Mouse (Mus musculus) forebrain, embryonic 12.5 days (tissue): ENCODE results near the gene Gm17334. TPM values are rescaled to one million over a fixed set of nuclear protein-coding genes. Genes with fewer than 3 reads are reported as not detected.

Experiments
- ATAC-seq: fragments of 200-750 bp; cut with Nextera tagmentation; 2 replicates; pipeline ENCODE4 v1.8.0; 2017; ENCODE audit warnings: moderate TSS enrichment; ENCODE audit not compliant: low FRiP score
- H3K27ac ChIP-seq: fragments of 300-500 bp; sonication (generic); 2 replicates; pipeline ENCODE4 v1.5.1; 2016; ENCODE audit warnings: mild to moderate bottlenecking
- H3K27me3 ChIP-seq: fragments of 300-500 bp; sonication (generic); 2 replicates; pipeline ENCODE4 v1.6.1; 2016; ENCODE audit warnings: mild to moderate bottlenecking
- H3K36me3 ChIP-seq: fragments of 300-500 bp; sonication (generic); replicated peaks from 2 replicates; pipeline ENCODE4 v1.6.1; 2016; ENCODE audit warnings: mild to moderate bottlenecking
- H3K4me1 ChIP-seq: fragments of 300-500 bp; sonication (generic); 2 replicates; pipeline ENCODE4 v1.6.1; 2016
- H3K4me2 ChIP-seq: fragments of 300-500 bp; sonication (generic); 2 replicates; pipeline ENCODE4 v1.6.1; 2016; ENCODE audit warnings: mild to moderate bottlenecking, moderate library complexity
- H3K4me3 ChIP-seq: fragments of 300-500 bp; sonication (generic); replicated peaks from 2 replicates; pipeline ENCODE4 v1.5.1; 2016; ENCODE audit warnings: mild to moderate bottlenecking
- H3K9ac ChIP-seq: fragments of 300-500 bp; sonication (generic); 2 replicates; pipeline ENCODE4 v1.6.1; 2016; ENCODE audit warnings: mild to moderate bottlenecking
- H3K9me3 ChIP-seq: fragments of 300-500 bp; sonication (generic); 2 replicates; pipeline ENCODE4 v1.6.1; 2016
- WGBS: fragments of 180-500 bp; shearing (Covaris S2); methylation state at CpG from one replicate; pipeline ENCODE4 v1.1.7; 2016; 5-methylcytosine and 5-hydroxymethylcytosine counted together
- polyA plus RNA-seq: library from polyadenylated mRNA; unstranded; fragments of >200 nt; fragmentation: Nextera tagmentation; extraction: Ambion mirVana; gene quantifications from 2 replicates; pipeline ENCODE4 v1.2.1, GENCODE M21; 2016

Gene Gm17334
- polyA plus RNA-seq, 1 experiment from 2014 or later = not detected

DNA sequence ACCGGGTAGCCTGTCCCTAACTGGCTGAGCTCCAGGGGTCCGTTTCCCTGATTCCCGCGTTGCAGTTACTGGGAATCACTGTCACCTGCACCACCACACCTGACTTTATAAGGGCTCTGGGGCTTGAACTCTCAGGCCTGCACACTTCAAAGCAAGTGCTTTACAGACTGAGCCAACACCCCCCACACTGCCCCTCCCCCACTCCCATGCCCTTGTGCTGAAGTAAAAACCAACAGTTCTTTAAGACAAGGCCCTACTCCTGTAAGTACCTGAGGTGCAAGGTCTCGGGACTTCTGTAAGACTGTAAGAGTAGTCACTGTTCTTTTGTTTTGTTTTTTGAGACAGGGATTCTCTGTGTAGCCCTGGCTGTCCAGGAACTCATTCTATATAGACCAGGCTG, 5.5 kb upstream of the Gm17334 start:
- no peak for ATAC-seq
- Histone ChIP-seq H3K9ac (no peak overlapping the region), H3K4me1 (no peaks in the 10 kb centered on the region), H3K9me3 (no peaks in the 10 kb centered on the region), H3K4me3 (no peak overlapping the region), H3K27me3 (no peaks in the 10 kb centered on the region), H3K4me2 (no peak overlapping the region), H3K27ac (no peak overlapping the region), H3K36me3 (0 out of 2 replicates have a peak, but pooled peaks cover 3% of the 10 kb centered on the region)
- WGBS = 80% methylated on average over 5 of the region's 5 CpGs

GRCm38 (mm10) chr11:53777736-53778135, 4.7 kb upstream of the Gm17334 start:
- Histone ChIP-seq H3K4me2 (no peak overlapping the region), H3K27ac (no peak overlapping the region), H3K4me3 (no peak overlapping the region), H3K9me3 (no peaks in the 10 kb centered on the region), H3K36me3 (0 out of 2 replicates have a peak, but pooled peaks cover 3% of the 10 kb centered on the region), H3K9ac (no peak overlapping the region), H3K4me1 (no peaks in the 10 kb centered on the region), H3K27me3 (no peaks in the 10 kb centered on the region)
- 80% methylated on average over 5 of the region's 5 CpGs for WGBS
- ATAC-seq = no peak

- ATAC-seq = no peak
These were observed 1.8 kb upstream of the Gm17334 start for GRCm38 (mm10) chr11:53774659-53775255.

DNA sequence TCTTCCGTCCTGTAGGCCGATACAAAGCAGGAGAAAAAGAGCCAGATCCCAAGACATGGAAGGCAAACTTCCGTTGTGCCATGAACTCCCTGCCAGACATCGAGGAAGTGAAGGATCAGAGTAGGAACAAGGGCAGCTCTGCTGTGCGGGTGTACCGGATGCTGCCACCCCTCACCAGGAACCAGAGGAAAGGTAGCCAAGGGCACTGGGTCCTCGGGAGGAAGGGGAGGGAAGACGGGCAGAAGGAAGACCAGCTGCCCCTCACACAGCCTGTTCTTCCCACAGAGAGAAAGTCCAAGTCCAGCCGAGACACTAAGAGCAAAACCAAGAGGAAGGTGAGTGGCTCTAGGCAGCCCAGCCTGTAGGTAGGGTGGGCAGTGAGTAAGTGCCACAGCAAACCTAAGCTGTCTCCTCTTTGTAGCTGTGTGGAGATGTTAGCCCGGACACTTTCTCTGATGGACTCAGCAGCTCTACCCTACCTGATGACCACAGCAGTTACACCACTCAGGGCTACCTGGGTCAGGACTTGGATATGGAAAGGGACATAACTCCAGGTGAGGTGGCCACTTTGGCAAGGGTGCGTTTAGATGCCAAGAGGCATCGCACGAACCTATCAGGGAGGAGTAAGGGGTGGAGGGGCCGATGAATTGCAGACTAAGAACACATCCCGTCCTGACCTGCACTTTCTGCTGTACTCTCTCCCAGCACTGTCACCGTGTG, 814 bp upstream of the Gm17334 start:
- H3K4me2 ChIP-seq = no peak overlapping the region
- no peaks in the 10 kb centered on the region for H3K9me3 ChIP-seq
- peaks cover 20% of the 10 kb centered on the region for H3K27me3 ChIP-seq
- 0 out of 2 replicates have a peak, but pooled peaks cover 3% of the 10 kb centered on the region for H3K36me3 ChIP-seq
- WGBS = 92% methylated on average over 16 of the region's 16 CpGs
- no peak overlapping the region for H3K4me3 ChIP-seq
- H3K9ac ChIP-seq = no peak overlapping the region
- H3K27ac ChIP-seq = no peak overlapping the region
- peaks cover 12% of the 10 kb centered on the region; the same call in 1 of the 2 replicates for H3K4me1 ChIP-seq
- ATAC-seq = no peak

More at GRCm38 (mm10) chr11:53774659-53775255, 1.8 kb upstream of the Gm17334 start:
- Histone ChIP-seq H3K9me3 (no peaks in the 10 kb centered on the region), H3K36me3 (0 out of 2 replicates have a peak, but pooled peaks cover 3% of the 10 kb centered on the region), H3K9ac (no peak overlapping the region), H3K27ac (no peak overlapping the region), H3K4me2 (no peak overlapping the region), H3K4me1 (peaks cover 7% of the 10 kb centered on the region; the same call in 1 of the 2 replicates), H3K27me3 (peaks cover 11% of the 10 kb centered on the region; the same call in 1 of the 2 replicates), H3K4me3 (no peak overlapping the region)
- WGBS = 91% methylated on average over 13 of the region's 13 CpGs

- Histone ChIP-seq H3K27ac (no peak overlapping the region), H3K4me1 (peaks cover 12% of the 10 kb centered on the region; the same call in 1 of the 2 replicates), H3K4me2 (no peak overlapping the region), H3K36me3 (0 out of 2 replicates have a peak, but pooled peaks cover 3% of the 10 kb centered on the region), H3K27me3 (peaks cover 26% of the 10 kb centered on the region), H3K9ac (no peak overlapping the region), H3K9me3 (no peaks in the 10 kb centered on the region), H3K4me3 (no peak overlapping the region)
- WGBS = 83% methylated on average over 9 of the region's 9 CpGs
- no peak for ATAC-seq
These were observed 451 bp downstream of the Gm17334 start for GRCm38 (mm10) chr11:53772536-53772935.

DNA sequence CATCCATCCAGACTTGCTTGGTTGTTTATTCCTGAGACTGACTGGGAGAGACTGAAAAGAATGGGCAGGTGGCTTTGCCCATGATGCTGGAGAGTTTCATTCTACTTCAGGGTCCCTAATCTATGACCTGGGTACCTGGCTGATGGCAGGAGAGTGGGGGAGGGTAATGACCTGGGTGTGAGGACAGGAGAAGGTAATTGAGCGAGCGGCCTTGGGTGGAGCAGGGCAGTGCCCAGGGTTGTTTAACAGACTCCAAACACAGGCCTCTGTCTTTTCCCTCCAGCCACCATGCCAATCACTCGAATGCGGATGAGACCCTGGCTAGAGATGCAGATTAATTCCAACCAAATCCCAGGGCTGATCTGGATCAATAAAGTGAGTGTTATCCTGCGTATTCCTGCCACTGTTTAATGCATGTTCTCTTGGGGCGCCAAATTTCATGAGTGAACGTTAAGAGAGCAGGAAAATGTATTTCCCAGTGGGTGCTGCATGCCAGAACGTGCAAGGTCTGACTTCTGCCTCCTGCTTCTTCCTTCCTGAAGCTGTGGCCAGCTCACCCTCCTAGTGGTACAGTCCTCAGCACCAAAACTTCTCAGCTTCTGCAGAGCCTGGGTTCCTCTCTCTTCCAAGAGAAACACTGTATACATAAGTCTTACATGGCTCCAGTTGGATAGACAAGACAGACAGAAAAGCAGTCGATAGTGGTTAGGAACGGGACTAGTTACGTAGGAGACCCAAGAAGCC, 1.8 kb downstream of the Gm17334 start:
- WGBS = 89% methylated on average over 11 of the region's 11 CpGs
- Histone ChIP-seq H3K4me3 (no peak overlapping the region), H3K4me1 (peaks cover 12% of the 10 kb centered on the region; the same call in 1 of the 2 replicates), H3K9me3 (no peaks in the 10 kb centered on the region), H3K27me3 (peaks cover 34% of the 10 kb centered on the region), H3K4me2 (peak overlapping the region; percentile 98), H3K36me3 (0 out of 2 replicates have a peak, but pooled peaks cover 3% of the 10 kb centered on the region), H3K9ac (no peak overlapping the region), H3K27ac (no peak overlapping the region)
- ATAC-seq = no peak

DNA sequence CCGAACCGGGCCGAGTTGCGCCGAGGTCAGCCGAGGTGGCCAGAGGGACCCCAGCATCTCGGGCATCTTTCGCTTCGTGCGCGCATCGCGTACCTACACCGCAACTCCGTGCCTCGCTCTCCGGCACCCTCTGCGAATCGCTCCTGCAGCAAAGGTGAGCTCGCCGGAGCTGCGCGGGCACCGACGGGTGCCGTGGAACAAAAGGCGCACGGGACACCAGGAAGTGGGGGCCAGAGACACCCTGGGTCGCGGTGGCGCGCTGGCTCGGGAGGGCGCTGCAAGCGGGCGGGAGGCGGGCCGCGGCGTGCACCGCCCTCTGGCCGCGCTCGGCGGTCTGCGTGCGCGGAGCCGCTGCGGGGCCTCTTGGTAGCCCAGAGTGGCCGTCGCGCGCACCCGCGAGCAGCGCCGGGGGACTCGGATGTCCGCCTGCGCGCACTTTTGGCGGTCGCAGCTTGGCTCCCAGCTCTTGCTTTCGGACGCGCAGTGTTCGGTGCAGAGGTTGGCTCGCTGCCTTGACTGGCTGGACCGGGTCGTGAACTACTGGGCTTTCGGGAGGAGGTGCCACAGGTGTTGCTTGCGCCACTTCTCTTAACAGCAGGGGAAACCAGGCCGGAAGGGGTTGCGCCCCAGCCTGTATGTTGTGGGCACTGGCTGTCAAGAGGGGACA, 2.7 kb downstream of the Gm17334 start:
- ATAC-seq = peak; percentile 87

GRCm38 (mm10) chr11:53769760-53770124, 3.2 kb downstream of the Gm17334 start, which contains the start of gene Irf1:
Gene Irf1 (plus strand): TSS chr11:53770014.
- under 1% methylated on average over 40 of the region's 40 CpGs for WGBS
- 0 out of 2 replicates have a peak within 1 kb of the TSS, but pooled peaks have one; percentile 25 for H3K27ac ChIP-seq
- peaks cover 12% of the 10 kb centered on the region; the same call in 1 of the 2 replicates for H3K4me1 ChIP-seq
- 0 out of 2 replicates have a peak, but pooled peaks cover 3% of the 10 kb centered on the region for H3K36me3 ChIP-seq
- H3K9ac ChIP-seq = peak within 1 kb of the TSS; percentile 60
- H3K9me3 ChIP-seq = no peaks in the 10 kb centered on the region
- H3K4me2 ChIP-seq = peak within 1 kb of the TSS; percentile 98
- peak; percentile 94 for ATAC-seq
- peaks cover 42% of the 10 kb centered on the region for H3K27me3 ChIP-seq
- peak within 1 kb of the TSS; percentile 74 for H3K4me3 ChIP-seq

More for the DNA sequence above, 2.7 kb downstream of the Gm17334 start:
- Histone ChIP-seq H3K4me1 (peaks cover 12% of the 10 kb centered on the region; the same call in 1 of the 2 replicates), H3K27me3 (peaks cover 38% of the 10 kb centered on the region), H3K4me2 (peak overlapping the region; percentile 98), H3K27ac (0 out of 2 replicates have a peak overlapping the region, but pooled peaks have one; percentile 25), H3K9ac (peak overlapping the region; percentile 60), H3K36me3 (0 out of 2 replicates have a peak, but pooled peaks cover 3% of the 10 kb centered on the region), H3K9me3 (no peaks in the 10 kb centered on the region), H3K4me3 (peak overlapping the region; percentile 74)
- WGBS = under 1% methylated on average over 75 of the region's 75 CpGs

DNA sequence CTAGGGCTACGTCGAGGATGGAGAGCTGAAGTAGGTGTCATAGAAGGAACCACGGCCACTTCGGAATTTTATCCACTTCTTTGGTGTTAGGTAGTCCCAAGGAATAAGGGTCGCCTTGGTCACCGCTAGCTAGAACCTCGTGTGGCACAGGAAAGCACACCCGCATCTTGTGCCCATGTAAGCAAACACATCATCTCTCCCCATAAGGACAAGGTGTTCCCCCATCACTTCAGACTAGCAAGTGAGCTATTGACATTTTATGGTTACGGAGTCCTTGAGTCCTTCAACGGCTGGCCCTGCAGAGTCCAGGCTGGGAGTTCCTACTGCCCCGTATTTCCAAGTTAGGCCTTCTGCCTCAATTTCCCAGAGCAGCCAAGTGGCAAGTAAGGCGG, 3.8 kb downstream of the Gm17334 start:
- 60% methylated on average over 12 of the region's 12 CpGs for whole genome bisulfite sequencing
- Histone ChIP-seq H3K9ac (peak overlapping the region; percentile 60; the same call in 1 of the 2 replicates), H3K27ac (no peak overlapping the region), H3K4me2 (peak overlapping the region; percentile 98), H3K27me3 (peaks cover 46% of the 10 kb centered on the region), H3K9me3 (no peaks in the 10 kb centered on the region), H3K4me1 (peaks cover 13% of the 10 kb centered on the region), H3K36me3 (no peaks in the 10 kb centered on the region), H3K4me3 (peak overlapping the region; percentile 74)
- no peak for ATAC-seq

DNA sequence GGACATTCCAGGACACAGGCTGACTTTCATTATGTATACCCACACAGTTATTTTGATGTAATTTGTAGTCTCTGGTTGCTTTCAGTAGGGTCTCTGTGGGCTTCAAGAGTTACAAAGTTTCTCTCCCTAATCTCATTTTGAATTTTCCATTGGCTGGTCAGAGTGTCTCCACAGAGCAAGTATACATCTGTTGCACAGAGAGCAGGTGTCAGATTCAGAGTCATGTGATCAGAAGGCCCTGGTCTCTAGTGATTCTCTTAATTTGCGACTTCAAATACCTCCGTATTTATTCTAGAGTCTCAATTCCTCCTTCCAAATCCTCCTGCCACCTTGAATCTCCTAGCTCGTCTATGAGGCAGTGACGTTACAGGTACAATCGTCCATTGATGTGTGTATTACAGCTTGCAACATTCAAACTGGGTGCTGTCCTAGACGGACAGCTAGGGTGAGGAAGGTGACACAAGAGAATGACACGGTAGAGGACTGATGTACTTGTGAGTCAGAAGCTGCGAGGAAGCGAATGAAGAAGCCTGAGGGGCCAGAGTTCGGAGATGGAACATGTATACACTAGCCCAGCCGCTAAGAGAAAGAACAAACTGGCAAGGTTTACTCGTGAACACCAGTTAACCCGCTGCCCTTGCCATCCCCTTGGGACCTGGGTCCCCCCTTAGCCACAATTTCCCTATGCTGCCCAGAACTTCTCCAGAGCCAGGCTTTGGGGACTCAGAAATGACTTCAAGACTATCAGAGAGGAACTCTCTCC, 4.4 kb downstream of the Gm17334 start:
- no peaks in the 10 kb centered on the region for H3K36me3 ChIP-seq
- 78% methylated on average over 13 of the region's 13 CpGs for WGBS
- H3K4me2 ChIP-seq = no peak overlapping the region
- no peaks in the 10 kb centered on the region for H3K9me3 ChIP-seq
- peaks cover 50% of the 10 kb centered on the region for H3K27me3 ChIP-seq
- no peak overlapping the region for H3K27ac ChIP-seq
- H3K9ac ChIP-seq = no peak overlapping the region
- peaks cover 19% of the 10 kb centered on the region for H3K4me1 ChIP-seq
- no peak overlapping the region for H3K4me3 ChIP-seq
- ATAC-seq = no peak

GRCm38 (mm10) chr11:53764581-53764980, 8.4 kb downstream of the Gm17334 start:
- Histone ChIP-seq H3K27ac (no peak overlapping the region), H3K36me3 (no peaks in the 10 kb centered on the region), H3K4me1 (peaks cover 36% of the 10 kb centered on the region), H3K27me3 (peaks cover 79% of the 10 kb centered on the region), H3K9me3 (no peaks in the 10 kb centered on the region), H3K4me3 (no peak overlapping the region), H3K4me2 (no peak overlapping the region), H3K9ac (no peak overlapping the region)
- ATAC-seq = no peak
- 42% methylated on average over 5 of the region's 5 CpGs for WGBS
